Mouse (Mus musculus) embryonic facial prominence, embryonic 10.5 days (tissue): ENCODE measurements around the gene Ptcd3. TPM values are rescaled to one million over a fixed set of nuclear protein-coding genes. Genes with fewer than 3 reads are reported as not detected.
A peak's percentile ranks its signal among the peaks of the same experiment; 100 is the strongest.
"Not testable (repeated sequence)": the region's sequence is repeated elsewhere in the genome, so short reads cannot be mapped to it uniquely, and the experiment has no call there.

Experiments
- DNase-seq: peaks from one replicate; pipeline ENCODE4 v3.0.0-alpha.2; 2017; ENCODE audit warnings: low spot score
- H3K27ac ChIP-seq: fragments of 300-500 bp; sonication (generic); replicated peaks from 2 replicates; pipeline ENCODE4 v1.5.1; 2016; ENCODE audit warnings: mild to moderate bottlenecking
- H3K27me3 ChIP-seq: fragments of 300-500 bp; sonication (generic); replicated peaks from 2 replicates; pipeline ENCODE4 v1.6.1; 2016; ENCODE audit warnings: low read depth, mild to moderate bottlenecking; ENCODE audit not compliant: poor library complexity, severe bottlenecking
- H3K36me3 ChIP-seq: fragments of 300-500 bp; sonication (generic); replicated peaks from 2 replicates; pipeline ENCODE4 v1.6.1; 2016; ENCODE audit warnings: mild to moderate bottlenecking, moderate library complexity
- H3K4me1 ChIP-seq: fragments of 300-500 bp; sonication (generic); 2 replicates; pipeline ENCODE4 v1.6.1; 2016
- H3K4me3 ChIP-seq: fragments of 300-500 bp; sonication (generic); 2 replicates; pipeline ENCODE4 v1.5.1; 2016; ENCODE audit warnings: mild to moderate bottlenecking, moderate library complexity
- H3K9me3 ChIP-seq: fragments of 300-500 bp; sonication (generic); 2 replicates; pipeline ENCODE4 v1.6.1; 2016; ENCODE audit warnings: mild to moderate bottlenecking
- WGBS: fragments of 180-500 bp; shearing (Covaris S2); methylation state at CpG from one replicate; pipeline ENCODE4 v1.1.7; 2016; 5-methylcytosine and 5-hydroxymethylcytosine counted together
- polyA plus RNA-seq: library from polyadenylated mRNA; unstranded; fragments of >200 nt; fragmentation: Nextera tagmentation; extraction: Ambion mirVana; gene quantifications from 2 replicates; pipeline ENCODE4 v1.2.1, GENCODE M21; 2016

The Ptcd3 gene
- polyA plus RNA-seq, 1 experiment from 2014 or later: 157 TPM

GRCm38 (mm10) chr6:71927911-71928310, 19.4 kb upstream of the Ptcd3 start:
- Histone ChIP-seq H3K27me3 (no peaks in the 10 kb centered on the region), H3K4me3 (no peak overlapping the region), H3K36me3 (peaks cover 98% of the 10 kb centered on the region), H3K9me3 (no peaks in the 10 kb centered on the region), H3K4me1 (no peaks in the 10 kb centered on the region), H3K27ac (no peak overlapping the region)
- DNase-seq: peak; percentile 47

GRCm38 (mm10) chr6:71925233-71925632, 16.7 kb upstream of the Ptcd3 start:
- not testable (repeated sequence) for H3K27ac ChIP-seq, DNase-seq, H3K4me1 ChIP-seq, H3K4me3 ChIP-seq, H3K9me3 ChIP-seq, H3K27me3 ChIP-seq
- 89% methylated on average over 5 of the region's 5 CpGs for WGBS
- H3K36me3 ChIP-seq: peaks cover 98% of the 10 kb centered on the region

- WGBS: 96% methylated on average over 7 of the region's 7 CpGs
- no peaks in the 10 kb centered on the region for H3K9me3 ChIP-seq
- DNase-seq: no peak
- no peak overlapping the region for H3K4me3 ChIP-seq
- no peaks in the 10 kb centered on the region for H3K4me1 ChIP-seq
- H3K36me3 ChIP-seq: peaks cover 100% of the 10 kb centered on the region
- no peak overlapping the region for H3K27ac ChIP-seq
- no peaks in the 10 kb centered on the region for H3K27me3 ChIP-seq
Measured at GRCm38 (mm10) chr6:71920752-71921151, 12.2 kb upstream of the Ptcd3 start.

- H3K4me3 ChIP-seq: no peak overlapping the region
- DNase-seq: no peak
- H3K27ac ChIP-seq: no peak overlapping the region
- peaks cover 56% of the 10 kb centered on the region for H3K36me3 ChIP-seq
- H3K9me3 ChIP-seq: no peaks in the 10 kb centered on the region
- peaks cover 21% of the 10 kb centered on the region for H3K4me1 ChIP-seq
- WGBS: 84% methylated on average over 5 of the region's 5 CpGs
- H3K27me3 ChIP-seq: no peaks in the 10 kb centered on the region
Measured at GRCm38 (mm10) chr6:71911686-71912450, 3.3 kb upstream of the Ptcd3 start.

- no peak for DNase-seq
- H3K36me3 ChIP-seq: peaks cover 56% of the 10 kb centered on the region
- H3K27me3 ChIP-seq: no peaks in the 10 kb centered on the region
- H3K27ac ChIP-seq: no peak overlapping the region
- H3K4me3 ChIP-seq: peak overlapping the region; percentile 83
- WGBS: 75% methylated on average over 6 of the region's 6 CpGs
- no peaks in the 10 kb centered on the region for H3K9me3 ChIP-seq
- peaks cover 22% of the 10 kb centered on the region for H3K4me1 ChIP-seq
Measured at GRCm38 (mm10) chr6:71909840-71910239, 1.3 kb upstream of the Ptcd3 start.

GRCm38 (mm10) chr6:71909384-71909783, 834 bp upstream of the Ptcd3 start:
- peaks cover 56% of the 10 kb centered on the region for H3K36me3 ChIP-seq
- DNase-seq: no peak
- WGBS: 29% methylated on average over 10 of the region's 10 CpGs
- H3K9me3 ChIP-seq: no peaks in the 10 kb centered on the region
- H3K4me3 ChIP-seq: peak overlapping the region; percentile 83
- peak overlapping the region; percentile 96 for H3K27ac ChIP-seq
- H3K4me1 ChIP-seq: peaks cover 22% of the 10 kb centered on the region
- H3K27me3 ChIP-seq: no peaks in the 10 kb centered on the region

- Histone ChIP-seq H3K27ac (peak overlapping the region; percentile 96), H3K36me3 (peaks cover 58% of the 10 kb centered on the region), H3K27me3 (no peaks in the 10 kb centered on the region), H3K4me3 (peak overlapping the region; percentile 83), H3K9me3 (no peaks in the 10 kb centered on the region), H3K4me1 (peaks cover 22% of the 10 kb centered on the region)
- no peak for DNase-seq
- WGBS: 8% methylated on average over 4 of the region's 4 CpGs
Measured at GRCm38 (mm10) chr6:71907702-71908235, 781 bp downstream of the Ptcd3 start.

GRCm38 (mm10) chr6:71893263-71893662, 15.3 kb downstream of the Ptcd3 start:
- H3K36me3 ChIP-seq: peaks cover 99% of the 10 kb centered on the region
- DNase-seq: no peak
- 94% methylated on average over 4 of the region's 4 CpGs for whole genome bisulfite sequencing

GRCm38 (mm10) chr6:71877965-71878760, 30.4 kb downstream of the Ptcd3 start:
- WGBS: 94% methylated on average over 3 of the region's 3 CpGs
- no peak overlapping the region for H3K27ac ChIP-seq
- DNase-seq: no peak
- H3K36me3 ChIP-seq: peaks cover 94% of the 10 kb centered on the region
- H3K4me3 ChIP-seq: no peak overlapping the region
- H3K27me3 ChIP-seq: no peaks in the 10 kb centered on the region
- no peaks in the 10 kb centered on the region for H3K4me1 ChIP-seq
- H3K9me3 ChIP-seq: no peaks in the 10 kb centered on the region

More at GRCm38 (mm10) chr6:71893263-71893662, 15.3 kb downstream of the Ptcd3 start:
- Histone ChIP-seq H3K4me1 (no peaks in the 10 kb centered on the region), H3K9me3 (no peaks in the 10 kb centered on the region), H3K4me3 (no peak overlapping the region), H3K27me3 (no peaks in the 10 kb centered on the region), H3K27ac (no peak overlapping the region)

GRCm38 (mm10) chr6:71871396-71871795, 37.2 kb downstream of the Ptcd3 start:
- DNase-seq: no peak
- WGBS: 95% methylated on average over 9 of the region's 9 CpGs
- H3K27me3 ChIP-seq: no peaks in the 10 kb centered on the region
- H3K4me3 ChIP-seq: no peak overlapping the region
- H3K36me3 ChIP-seq: peaks cover 93% of the 10 kb centered on the region
- no peaks in the 10 kb centered on the region for H3K9me3 ChIP-seq
- no peaks in the 10 kb centered on the region for H3K4me1 ChIP-seq
- no peak overlapping the region for H3K27ac ChIP-seq

GRCm38 (mm10) chr6:71868809-71869208, 39.7 kb downstream of the Ptcd3 start:
- Histone ChIP-seq H3K4me3 (no peak overlapping the region), H3K36me3 (peaks cover 94% of the 10 kb centered on the region), H3K4me1 (no peaks in the 10 kb centered on the region), H3K27me3 (no peaks in the 10 kb centered on the region), H3K27ac (no peak overlapping the region), H3K9me3 (0 out of 2 replicates have a peak, but pooled peaks cover 2% of the 10 kb centered on the region)
- 89% methylated on average over 1 of the region's 1 CpGs for WGBS
- DNase-seq: no peak

- H3K27ac ChIP-seq: no peak overlapping the region
- DNase-seq: no peak
- H3K4me1 ChIP-seq: no peaks in the 10 kb centered on the region
- WGBS: 91% methylated on average over 2 of the region's 2 CpGs
- H3K27me3 ChIP-seq: no peaks in the 10 kb centered on the region
- no peak overlapping the region for H3K4me3 ChIP-seq
- 0 out of 2 replicates have a peak, but pooled peaks cover 2% of the 10 kb centered on the region for H3K9me3 ChIP-seq
- peaks cover 94% of the 10 kb centered on the region for H3K36me3 ChIP-seq
Measured at GRCm38 (mm10) chr6:71867751-71868150, 40.8 kb downstream of the Ptcd3 start.
